Mouse (Mus musculus) small intestine, adult 2 months (tissue): ENCODE results near the gene Grhpr.

Experiments
- CTCF ChIP-seq: fragments of 200-500 bp; IDR thresholded peaks from 2 replicates; pipeline ENCODE4 v1.5.1; 2012; ENCODE audit warnings: low read depth, mild to moderate bottlenecking, control low read depth, inconsistent platforms, low read length, moderate library complexity, mixed read lengths; ENCODE audit not compliant: insufficient replicate concordance, insufficient read length; ENCODE audit errors: extremely low read depth
- POLR2A ChIP-seq: fragments of 200-500 bp; IDR thresholded peaks from 2 replicates; pipeline ENCODE4 v1.6.1; 2012; ENCODE audit warnings: low read depth, mild to moderate bottlenecking, control low read depth, inconsistent platforms, low read length, moderate library complexity

DNA sequence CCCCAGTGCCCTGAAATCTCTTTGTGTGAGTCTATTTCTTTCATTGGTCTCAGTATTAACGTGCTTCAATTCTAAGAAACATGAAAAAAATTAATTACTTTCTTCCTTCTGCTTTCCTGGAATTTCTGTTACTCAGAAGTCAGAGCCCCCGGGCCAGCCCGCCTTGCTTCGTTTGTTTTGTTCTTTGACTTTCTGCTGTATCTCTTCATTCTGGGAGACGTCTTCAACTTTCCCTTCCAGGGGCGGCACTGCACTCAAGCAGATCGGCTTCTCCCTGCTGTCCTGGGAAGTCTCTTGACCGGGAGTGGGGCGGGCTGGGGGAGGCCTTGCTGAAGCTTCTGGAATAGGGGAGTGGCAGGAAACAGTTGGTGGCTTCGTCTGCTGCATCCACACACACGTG is 18.0 kb upstream of the Grhpr start:
- TF ChIP-seq CTCF (no peak), POLR2A (no peak)
